Mouse (Mus musculus) CH12.LX (cell line): ENCODE measurements around the gene Stx16. TPM values are rescaled to one million over a fixed set of nuclear protein-coding genes. Genes with fewer than 3 reads are reported as not detected.

ENCODE experiments used
- DNase-seq: peaks from one replicate; pipeline ENCODE4 v3.0.0-alpha.2; 2013; ENCODE audit errors: extremely low read depth
- H3K27ac ChIP-seq: 2 replicates; pipeline ENCODE4 v1.5.1; 2012; ENCODE audit warnings: low read depth, mild to moderate bottlenecking, control low read depth, moderate library complexity; ENCODE audit not compliant: insufficient read depth
- H3K27me3 ChIP-seq: replicated peaks from 2 replicates; pipeline ENCODE3; 2012; ENCODE audit warnings: inconsistent platforms
- H3K36me3 ChIP-seq, 2 experiments: replicated peaks in 1 of 2; 2 replicates each; pipeline versions ENCODE3 to v1.6.1; 2012; ENCODE audit warnings: inconsistent platforms in 1 of 2, low read length in 1 of 2, mild to moderate bottlenecking in 1 of 2, mixed read lengths in 1 of 2, moderate library complexity in 1 of 2; ENCODE audit not compliant: control insufficient read depth in 1 of 2, insufficient read depth in 1 of 2
- H3K4me1 ChIP-seq, 2 experiments: 2 replicates each; pipeline ENCODE4 v1.6.1; 2012; ENCODE audit warnings: inconsistent platforms in 1 of 2, moderate library complexity in 1 of 2; ENCODE audit not compliant: insufficient read depth in 2 of 2, control insufficient read depth in 1 of 2
- H3K4me2 ChIP-seq: 2 replicates; pipeline ENCODE4 v1.6.1; 2012; ENCODE audit warnings: low read depth, mild to moderate bottlenecking, control low read depth; ENCODE audit not compliant: poor library complexity, insufficient read depth, severe bottlenecking
- H3K4me3 ChIP-seq, 3 experiments: fragments of 150-350 bp in 1 of 3; sonication (generic) in 1 of 3; replicated peaks in 1 of 3; 2 replicates each; pipeline versions ENCODE3 to v1.5.1; 2011 to 2012; ENCODE audit warnings: low read depth in 2 of 3, low read length in 2 of 3, mild to moderate bottlenecking in 2 of 3, moderate library complexity in 2 of 3, control low read depth in 1 of 3, improper control_type of control experiment in 1 of 3, inconsistent platforms in 1 of 3, mixed read lengths in 1 of 3; ENCODE audit not compliant: poor library complexity in 1 of 3
- H3K79me2 ChIP-seq: replicated peaks from 2 replicates; pipeline ENCODE4 v1.6.1; 2012; ENCODE audit warnings: mild to moderate bottlenecking, moderate library complexity; ENCODE audit not compliant: control insufficient read depth, poor library complexity, insufficient read depth, severe bottlenecking; ENCODE audit errors: extremely low read depth
- H3K9ac ChIP-seq: 2 replicates; pipeline ENCODE4 v1.6.1; 2012; ENCODE audit warnings: low read depth, mild to moderate bottlenecking, control low read depth, moderate library complexity; ENCODE audit not compliant: insufficient read depth
- H3K9me3 ChIP-seq: replicated peaks from 2 replicates; pipeline ENCODE3; 2012; ENCODE audit warnings: low read length, inconsistent platforms, mixed read lengths
- CHD1 ChIP-seq: IDR thresholded peaks from 2 replicates; pipeline ENCODE4 v1.6.1; 2012; ENCODE audit warnings: low read depth, low read length, improper control_type of control experiment, inconsistent platforms
- CTCF ChIP-seq, 2 experiments: IDR thresholded peaks in 1 of 2; conservative IDR thresholded peaks in 1 of 2; 2 replicates each; pipeline ENCODE4 v1.5.1; 2011 to 2012; ENCODE audit warnings: low read depth in 2 of 2, low read length in 2 of 2, improper control_type of control experiment in 1 of 2, inconsistent platforms in 1 of 2, mild to moderate bottlenecking in 1 of 2, moderate library complexity in 1 of 2
- ELF1 ChIP-seq: IDR thresholded peaks from 2 replicates; pipeline ENCODE4 v1.6.1; 2014; ENCODE audit warnings: low read depth, mild to moderate bottlenecking, inconsistent platforms, low read length, improper control_type of control experiment
- EP300 ChIP-seq: IDR thresholded peaks from 2 replicates; pipeline ENCODE4 v1.6.1; 2011; ENCODE audit warnings: low read length, improper control_type of control experiment
- ETS1 ChIP-seq: conservative IDR thresholded peaks from 2 replicates; pipeline ENCODE4 v1.6.1; 2012; ENCODE audit warnings: low read depth, mild to moderate bottlenecking, inconsistent platforms, low read length, improper control_type of control experiment, moderate library complexity
- GABPA ChIP-seq: IDR thresholded peaks from 2 replicates; pipeline ENCODE4 v1.6.1; 2012; ENCODE audit warnings: low read depth, low read length, improper control_type of control experiment, inconsistent platforms; ENCODE audit not compliant: insufficient replicate concordance
- HCFC1 ChIP-seq: IDR thresholded peaks from 2 replicates; pipeline ENCODE4 v1.6.1; 2012; ENCODE audit warnings: low read depth, mild to moderate bottlenecking, inconsistent platforms, low read length, improper control_type of control experiment
- IRF4 ChIP-seq: IDR thresholded peaks from 2 replicates; pipeline ENCODE4 v1.6.1; 2014; ENCODE audit warnings: low read depth, mild to moderate bottlenecking, inconsistent platforms, low read length, improper control_type of control experiment
- JUN ChIP-seq: IDR thresholded peaks from 2 replicates; pipeline ENCODE4 v1.6.1; 2011; ENCODE audit warnings: low read depth, mild to moderate bottlenecking, low read length, improper control_type of control experiment, moderate library complexity; ENCODE audit not compliant: insufficient read depth
- JUND ChIP-seq: conservative IDR thresholded peaks from 2 replicates; pipeline ENCODE4 v1.6.1; 2011; ENCODE audit warnings: low read depth, low read length, improper control_type of control experiment
- KAT2A ChIP-seq: IDR thresholded peaks from 2 replicates; pipeline ENCODE4 v1.6.1; 2012; ENCODE audit warnings: low read length, improper control_type of control experiment, inconsistent platforms; ENCODE audit not compliant: insufficient replicate concordance
- MAFK ChIP-seq: IDR thresholded peaks from 2 replicates; pipeline ENCODE4 v1.6.1; 2011; ENCODE audit warnings: low read length, improper control_type of control experiment; ENCODE audit not compliant: insufficient replicate concordance
- MAX ChIP-seq: IDR thresholded peaks from 2 replicates; pipeline ENCODE4 v1.6.1; 2011; ENCODE audit warnings: low read length, improper control_type of control experiment
- MAZ ChIP-seq: IDR thresholded peaks from 2 replicates; pipeline ENCODE4 v1.6.1; 2012; ENCODE audit warnings: low read depth, mild to moderate bottlenecking, inconsistent platforms, low read length, improper control_type of control experiment, moderate library complexity
- MEF2A ChIP-seq: IDR thresholded peaks from 2 replicates; pipeline ENCODE4 v1.6.1; 2014; ENCODE audit warnings: low read depth, mild to moderate bottlenecking, inconsistent platforms, low read length, improper control_type of control experiment, borderline replicate concordance
- MXI1 ChIP-seq: IDR thresholded peaks from 2 replicates; pipeline ENCODE4 v1.6.1; 2011; ENCODE audit warnings: mild to moderate bottlenecking, low read depth, low read length, improper control_type of control experiment
- MYC ChIP-seq: IDR thresholded peaks from 2 replicates; pipeline ENCODE4 v1.6.1; 2011; ENCODE audit warnings: low read depth, mild to moderate bottlenecking, improper control_type of control experiment, low read length
- NELFE ChIP-seq: IDR thresholded peaks from 2 replicates; pipeline ENCODE4 v1.6.1; 2011; ENCODE audit warnings: low read depth, low read length, improper control_type of control experiment
- POLR2A ChIP-seq: IDR thresholded peaks from 2 replicates; pipeline ENCODE4 v1.6.1; 2011; ENCODE audit warnings: low read depth, mild to moderate bottlenecking, improper control_type of control experiment, low read length
- RAD21 ChIP-seq: IDR thresholded peaks from 2 replicates; pipeline ENCODE4 v1.6.1; 2011; ENCODE audit warnings: low read depth, mild to moderate bottlenecking, low read length, improper control_type of control experiment, moderate library complexity
- RCOR1 ChIP-seq: conservative IDR thresholded peaks from 2 replicates; pipeline ENCODE4 v1.6.1; 2012; ENCODE audit warnings: low read depth, mild to moderate bottlenecking, inconsistent platforms, low read length, improper control_type of control experiment
- SIN3A ChIP-seq: IDR thresholded peaks from 2 replicates; pipeline ENCODE4 v1.6.1; 2012; ENCODE audit warnings: low read length, improper control_type of control experiment, inconsistent platforms
- SMC3 ChIP-seq: IDR thresholded peaks from 2 replicates; pipeline ENCODE4 v1.6.1; 2011; ENCODE audit warnings: low read depth, low read length, improper control_type of control experiment
- TBP ChIP-seq: conservative IDR thresholded peaks from 2 replicates; pipeline ENCODE4 v1.6.1; 2011; ENCODE audit warnings: low read depth, low read length, improper control_type of control experiment
- UBTF ChIP-seq: IDR thresholded peaks from 2 replicates; pipeline ENCODE4 v1.6.1; 2012; ENCODE audit warnings: low read depth, mild to moderate bottlenecking, inconsistent platforms, low read length, improper control_type of control experiment, moderate library complexity
- ZKSCAN1 ChIP-seq: IDR thresholded peaks from 2 replicates; pipeline ENCODE4 v1.6.1; 2012; ENCODE audit warnings: low read depth, inconsistent platforms, low read length, improper control_type of control experiment, borderline replicate concordance
- ZMIZ1 ChIP-seq: IDR thresholded peaks from 2 replicates; pipeline ENCODE4 v1.6.1; 2012; ENCODE audit warnings: low read depth, mild to moderate bottlenecking, inconsistent platforms, low read length, improper control_type of control experiment
- dilution Hi-C: fragments of 300-500 bp; cut with MboI; formaldehyde crosslinking; loops from 2 replicates; pipeline ENCODE4 v1.14.3; 2020; ENCODE audit warnings: low sequenced_read_pairs; ENCODE audit not compliant: extremely low pct_unique_long_range_greater_than_20kb, extremely low pct_ligation_motif_present
- in situ Hi-C: fragments of 300-500 bp; cut with MboI; formaldehyde crosslinking; loops from 3 replicates; pipeline ENCODE4 v1.14.3; 2019; ENCODE audit warnings: low sequenced_read_pairs, low pct_ligation_motif_present, low pct_unique_long_range_greater_than_20kb, mixed read lengths
- polyA plus RNA-seq: library from polyadenylated mRNA; unstranded; fragments of >175 nt; gene quantifications from 2 replicates; pipeline ENCODE4 v1.2.1, GENCODE M21; 2012; ENCODE audit warnings: low read depth; ENCODE audit not compliant: insufficient read length
- total RNA-seq, 2 experiments: library from RNA; depleted of rRNA; stranded (reverse); fragments of 300-350 nt in 1 of 2; fragments of >200 nt in 1 of 2; gene quantifications; 2 replicates each; pipeline ENCODE4 v1.2.3; 2012 to 2014

Stx16 gene
- total and polyA plus RNA-seq, 3 experiments, result 18.8 to 33.2 (median 22.5) TPM

- dilution Hi-C loops, result no loop called here
- no peak overlapping the region for H3K4me2 ChIP-seq
Measured at GRCm38 (mm10) chr2:174061219-174061618, 14.9 kb upstream of the Stx16 start.

GRCm38 (mm10) chr2:174063074-174063473, 13.0 kb upstream of the Stx16 start:
- in situ Hi-C loops, result no loop called here
- peaks cover 4% of the 10 kb centered on the region for H3K9me3 ChIP-seq
- DNase-seq, result no peak
- H3K27me3 ChIP-seq, result peaks cover 77% of the 10 kb centered on the region
- H3K36me3 ChIP-seq, result no peaks in the 10 kb centered on the region
- no peak overlapping the region for H3K27ac ChIP-seq
- dilution Hi-C loops, result no loop called here
- TF ChIP-seq UBTF (no peak), POLR2A (no peak), NELFE (no peak), TBP (no peak), ELF1 (no peak), GABPA (no peak), MXI1 (no peak), MEF2A (no peak), IRF4 (no peak), MYC (no peak), JUND (no peak), RCOR1 (no peak), RAD21 (no peak)
- no peaks in the 10 kb centered on the region for H3K79me2 ChIP-seq
- H3K4me1 ChIP-seq, result no peaks in the 10 kb centered on the region
- no peak overlapping the region for H3K4me3 ChIP-seq
- no peak overlapping the region for H3K9ac ChIP-seq
- no peak overlapping the region for H3K4me2 ChIP-seq

More at GRCm38 (mm10) chr2:174061219-174061618, 14.9 kb upstream of the Stx16 start:
- Histone ChIP-seq H3K27ac (no peak overlapping the region), H3K36me3 (no peaks in the 10 kb centered on the region), H3K9me3 (peaks cover 12% of the 10 kb centered on the region), H3K9ac (no peak overlapping the region), H3K27me3 (peaks cover 83% of the 10 kb centered on the region), H3K4me1 (no peaks in the 10 kb centered on the region)
- in situ Hi-C loops, result no loop called here
- no peak for TF ChIP-seq EP300
- no peak for TF ChIP-seq SMC3
- no peak for TF ChIP-seq JUN
- TF ChIP-seq MAZ, result no peak
- no peak for TF ChIP-seq ZMIZ1
- TF ChIP-seq IRF4, result no peak
- TF ChIP-seq CHD1, result no peak
- no peak for TF ChIP-seq MAFK
- no peak for TF ChIP-seq MAX
- no peak for TF ChIP-seq CTCF (conservative IDR thresholded peaks at IDR 0.05 in 1 of 2, IDR thresholded peaks at IDR 0.05 in 1 of 2; ENCODE audit: low read depth in 2 of 2, low read length in 2 of 2)
- no peak for TF ChIP-seq ZKSCAN1
- no peak for TF ChIP-seq SIN3A
- no peak for TF ChIP-seq KAT2A
- no peak for TF ChIP-seq ETS1
- TF ChIP-seq RCOR1, result no peak
- TF ChIP-seq MXI1, result no peak
- no peak for TF ChIP-seq HCFC1
- TF ChIP-seq, all 38 proteins: peak for 0
- Histone ChIP-seq H3K79me2 (no peaks in the 10 kb centered on the region), H3K4me3 (no peak overlapping the region)
- DNase-seq, result no peak
